Mouse (Mus musculus) lung, adult 2 months (tissue): ENCODE results near the gene Borcs5. TPM values are rescaled to one million over a fixed set of nuclear protein-coding genes. Genes with fewer than 3 reads are reported as not detected.

ENCODE experiments used
- DNase-seq: peaks from one replicate; pipeline ENCODE4 v3.0.0; 2022
- H3K4me1 ChIP-seq: fragments of 200-500 bp; 2 replicates; pipeline ENCODE4 v1.6.1; 2011; ENCODE audit warnings: low read length; ENCODE audit not compliant: control insufficient read depth, insufficient read depth
- H3K4me3 ChIP-seq: fragments of 200-500 bp; replicated peaks from 2 replicates; pipeline ENCODE3; 2011; ENCODE audit warnings: low read depth, mild to moderate bottlenecking, control low read depth, low read length; ENCODE audit errors: extremely low read depth
- CTCF ChIP-seq: fragments of 200-500 bp; IDR thresholded peaks from 2 replicates; pipeline ENCODE4 v1.5.1; 2011; ENCODE audit warnings: mild to moderate bottlenecking, low read length, control low read depth; ENCODE audit not compliant: insufficient read depth
- POLR2A ChIP-seq: fragments of 200-500 bp; IDR thresholded peaks from 2 replicates; pipeline ENCODE4 v1.6.1; 2011; ENCODE audit warnings: low read depth, mild to moderate bottlenecking, control low read depth, low read length, borderline replicate concordance; ENCODE audit errors: extremely low read depth
- WGBS: fragments of 180-500 bp; shearing (Covaris S2); methylation state at CpG from one replicate; pipeline ENCODE4 v1.1.7; 2018; 5-methylcytosine and 5-hydroxymethylcytosine counted together
- polyA plus RNA-seq: library from polyadenylated mRNA; depleted of rRNA; stranded (reverse); fragments of >200 nt; gene quantifications from 2 replicates; pipeline ENCODE4 v1.2.3, GENCODE M21; 2012

The Borcs5 gene
- polyA plus RNA-seq, 1 experiment, result 11.5 TPM

- DNase-seq, result no peak
- no peak overlapping the region for H3K4me3 ChIP-seq
- 81% methylated on average over 4 of the region's 4 CpGs for WGBS
Measured at GRCm38 (mm10) chr6:134706467-134706866, 67.2 kb downstream of the Borcs5 start.

GRCm38 (mm10) chr6:134710020-134710419 lies 70.7 kb downstream of the Borcs5 start:
- Histone ChIP-seq H3K4me3 (no peak overlapping the region), H3K4me1 (no peaks in the 10 kb centered on the region)
- 84% methylated on average over 15 of the region's 15 CpGs for WGBS
- DNase-seq, result no peak
- TF ChIP-seq POLR2A, result no peak
- TF ChIP-seq CTCF, result no peak

More at GRCm38 (mm10) chr6:134706467-134706866, 67.2 kb downstream of the Borcs5 start:
- H3K4me1 ChIP-seq, result no peaks in the 10 kb centered on the region
- TF ChIP-seq CTCF (no peak), POLR2A (no peak)

- 48% methylated on average over 3 of the region's 3 CpGs for WGBS
- Histone ChIP-seq H3K4me1 (peaks cover 3% of the 10 kb centered on the region; the same call in 1 of the 2 replicates), H3K4me3 (no peak overlapping the region)
- DNase-seq, result no peak
- TF ChIP-seq POLR2A, result no peak
- TF ChIP-seq CTCF, result no peak
Measured at GRCm38 (mm10) chr6:134713321-134713720, 74.0 kb downstream of the Borcs5 start.

GRCm38 (mm10) chr6:134713897-134714296 lies 74.6 kb downstream of the Borcs5 start:
- Histone ChIP-seq H3K4me1 (peaks cover 3% of the 10 kb centered on the region; the same call in 1 of the 2 replicates), H3K4me3 (no peak overlapping the region)
- no peak for DNase-seq
- TF ChIP-seq POLR2A (no peak), CTCF (no peak)
- WGBS, result 80% methylated on average over 1 of the region's 1 CpGs

GRCm38 (mm10) chr6:134716168-134716587 lies 76.9 kb downstream of the Borcs5 start:
- H3K4me1 ChIP-seq, result peaks cover 3% of the 10 kb centered on the region; the same call in 1 of the 2 replicates
- no peak for DNase-seq
- TF ChIP-seq CTCF, result no peak
- no peak for TF ChIP-seq POLR2A
- 39% methylated on average over 6 of the region's 6 CpGs for WGBS
- H3K4me3 ChIP-seq, result no peak overlapping the region

GRCm38 (mm10) chr6:134717886-134718667 lies 78.8 kb downstream of the Borcs5 start:
- peaks cover 3% of the 10 kb centered on the region; the same call in 1 of the 2 replicates for H3K4me1 ChIP-seq
- DNase-seq, result no peak

GRCm38 (mm10) chr6:134718668-134719065 lies 79.4 kb downstream of the Borcs5 start:
- H3K4me1 ChIP-seq, result peaks cover 3% of the 10 kb centered on the region; the same call in 1 of the 2 replicates
- WGBS, result 86% methylated on average over 11 of the region's 11 CpGs
- TF ChIP-seq CTCF (no peak), POLR2A (no peak)
- H3K4me3 ChIP-seq, result no peak overlapping the region
- no peak for DNase-seq

More at GRCm38 (mm10) chr6:134717886-134718667, 78.8 kb downstream of the Borcs5 start:
- no peak overlapping the region for H3K4me3 ChIP-seq
- no peak for TF ChIP-seq CTCF
- TF ChIP-seq POLR2A, result no peak
- WGBS, result 69% methylated on average over 20 of the region's 20 CpGs

GRCm38 (mm10) chr6:134719156-134719555 lies 79.8 kb downstream of the Borcs5 start:
- WGBS, result 80% methylated on average over 5 of the region's 5 CpGs
- peaks cover 3% of the 10 kb centered on the region; the same call in 1 of the 2 replicates for H3K4me1 ChIP-seq
- TF ChIP-seq CTCF, result no peak
- no peak for TF ChIP-seq POLR2A
- no peak for DNase-seq
- no peak overlapping the region for H3K4me3 ChIP-seq

GRCm38 (mm10) chr6:134720150-134720549 lies 80.8 kb downstream of the Borcs5 start:
- TF ChIP-seq CTCF (no peak), POLR2A (no peak)
- DNase-seq, result no peak
- WGBS, result 84% methylated on average over 5 of the region's 5 CpGs
- Histone ChIP-seq H3K4me1 (peaks cover 3% of the 10 kb centered on the region; the same call in 1 of the 2 replicates), H3K4me3 (no peak overlapping the region)
